Mouse (Mus musculus): ENCODE data around the gene Stk39. TPM values are rescaled to one million over a fixed set of nuclear protein-coding genes. Genes with fewer than 3 reads are reported as not detected.

The Stk39 gene
- total RNA-seq, 1 experiment, result 5.0 TPM

DNA sequence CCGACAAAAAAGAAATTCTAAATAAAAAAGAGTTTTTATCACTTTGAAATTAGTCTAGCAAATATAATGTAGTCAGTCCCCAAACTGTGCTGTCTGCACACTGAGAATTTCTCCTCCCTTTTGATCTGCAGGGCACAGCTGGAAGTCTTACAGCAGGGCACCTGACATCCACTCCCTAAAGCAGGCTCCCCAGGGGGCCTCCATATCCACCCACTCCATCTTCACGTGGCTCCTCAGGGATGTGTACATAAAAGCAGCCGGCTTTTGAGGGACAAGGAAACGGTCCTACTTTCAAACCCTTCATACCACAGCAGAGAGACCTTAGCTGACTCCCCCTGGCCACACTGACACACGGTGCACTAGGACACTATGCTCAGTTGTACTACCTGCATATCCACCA, 180.2 kb downstream of the Stk39 start:
- no peak overlapping the region for H3K4me3 ChIP-seq (ENCODE audit: insufficient read depth in 1 of 2, low read depth in 1 of 2, low read length in 2 of 2, poor library complexity in 1 of 2, severe bottlenecking in 1 of 2)
- in situ Hi-C loops (cut with MboI; ENCODE audit: low sequenced_read_pairs in 2 of 2, unreplicated experiment in 2 of 2), result no loop called here
- no peak overlapping the region for H3K9ac ChIP-seq (ENCODE audit: insufficient read depth, low read depth, low read length, poor library complexity, severe bottlenecking)
- peaks cover 3 to 12% of the 10 kb centered on the region in 2 experiments; a peak in 2 of 4 replicates for H3K4me1 ChIP-seq (ENCODE audit: control insufficient read depth in 2 of 2, insufficient read depth in 2 of 2, low read length in 2 of 2, poor library complexity in 1 of 2)
- peaks cover 2% of the 10 kb centered on the region; the same call in 1 of the 2 replicates for H3K36me3 ChIP-seq (ENCODE audit: control insufficient read depth, insufficient read depth, low read length, poor library complexity, severe bottlenecking)
- DNase-seq (ENCODE audit: low read depth, low spot score), result peak; percentile 31
- no peak overlapping the region for H3K27ac ChIP-seq (ENCODE audit: insufficient read depth, low read depth, low read length, poor library complexity, severe bottlenecking)
- no peaks in the 10 kb centered on the region for H3K9me3 ChIP-seq (ENCODE audit: control insufficient read depth, insufficient read depth, low read depth, low read length)
- TF ChIP-seq CHD2 (IDR thresholded peaks at IDR 0.05; ENCODE audit: low read depth, low read length) (no peak), ZNF384 (IDR thresholded peaks at IDR 0.05; ENCODE audit: low read depth, low read length) (no peak), HCFC1 (IDR thresholded peaks at IDR 0.05; ENCODE audit: borderline replicate concordance, insufficient read depth, low read length) (no peak), MAFK (IDR thresholded peaks at IDR 0.05; ENCODE audit: insufficient read depth, low read depth, low read length) (no peak), ZC3H11A (IDR thresholded peaks at IDR 0.05; ENCODE audit: borderline replicate concordance, low read depth, low read length) (no peak)

DNA sequence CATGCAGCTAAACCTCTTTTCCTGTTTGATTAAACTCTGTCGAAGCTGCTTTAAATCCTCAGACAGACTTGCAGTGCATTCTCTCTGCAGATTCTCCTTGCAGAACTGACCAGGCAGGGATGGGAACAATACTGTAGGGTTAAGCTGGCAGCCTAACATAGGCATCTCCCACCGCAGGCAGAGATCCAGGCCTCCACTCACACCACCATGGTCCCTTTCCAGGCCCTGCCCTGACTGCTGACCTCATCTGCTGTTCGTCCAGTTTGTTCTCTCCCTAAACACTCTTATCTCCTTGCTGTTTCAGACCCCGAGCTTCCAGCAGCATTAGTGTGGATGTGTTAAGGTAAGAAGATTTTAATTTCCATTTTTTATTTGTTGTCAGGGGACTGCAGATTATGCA, 182.1 kb downstream of the Stk39 start:
- peaks cover 2% of the 10 kb centered on the region; the same call in 1 of the 2 replicates for H3K36me3 ChIP-seq (ENCODE audit: control insufficient read depth, insufficient read depth, low read length, poor library complexity, severe bottlenecking)
- DNase-seq (ENCODE audit: low read depth, low spot score), result no peak
- TF ChIP-seq HCFC1 (IDR thresholded peaks at IDR 0.05; ENCODE audit: borderline replicate concordance, insufficient read depth, low read length) (no peak), MAFK (IDR thresholded peaks at IDR 0.05; ENCODE audit: insufficient read depth, low read depth, low read length) (no peak), ZNF384 (IDR thresholded peaks at IDR 0.05; ENCODE audit: low read depth, low read length) (no peak), ZC3H11A (IDR thresholded peaks at IDR 0.05; ENCODE audit: borderline replicate concordance, low read depth, low read length) (no peak), CHD2 (IDR thresholded peaks at IDR 0.05; ENCODE audit: low read depth, low read length) (no peak)

DNA sequence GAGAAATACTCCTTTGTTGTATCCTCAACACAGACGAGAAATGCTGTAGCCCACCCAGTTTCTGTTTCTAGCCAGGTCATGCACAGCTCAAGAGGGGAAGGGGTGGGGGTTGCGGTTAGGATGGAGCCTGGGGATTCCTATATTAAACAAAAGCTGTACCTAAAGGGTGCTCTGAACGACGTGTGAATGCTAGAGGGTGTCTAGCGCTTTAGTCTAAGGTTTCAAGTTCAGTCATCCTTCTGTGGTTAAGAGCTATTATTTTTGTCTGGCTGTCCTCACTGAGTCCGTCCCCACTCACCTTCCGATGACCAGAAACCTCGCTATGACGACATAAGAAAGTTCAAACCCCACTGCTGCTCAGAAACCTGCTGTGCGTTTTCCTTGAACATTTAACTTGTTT, 182.9 kb downstream of the Stk39 start:
- in situ Hi-C loops (cut with MboI; ENCODE audit: low sequenced_read_pairs in 2 of 2, unreplicated experiment in 2 of 2), result no loop called here
- H3K27ac ChIP-seq (ENCODE audit: insufficient read depth, low read depth, low read length, poor library complexity, severe bottlenecking), result no peak overlapping the region
- no peak for TF ChIP-seq CHD2 (IDR thresholded peaks at IDR 0.05; ENCODE audit: low read depth, low read length)
- TF ChIP-seq ZC3H11A (IDR thresholded peaks at IDR 0.05; ENCODE audit: borderline replicate concordance, low read depth, low read length), result no peak
- no peak for TF ChIP-seq ZNF384 (IDR thresholded peaks at IDR 0.05; ENCODE audit: low read depth, low read length)
- TF ChIP-seq HCFC1 (IDR thresholded peaks at IDR 0.05; ENCODE audit: borderline replicate concordance, insufficient read depth, low read length), result no peak
- no peak for TF ChIP-seq MAFK (IDR thresholded peaks at IDR 0.05; ENCODE audit: insufficient read depth, low read depth, low read length)
- H3K9me3 ChIP-seq (ENCODE audit: control insufficient read depth, insufficient read depth, low read depth, low read length), result no peaks in the 10 kb centered on the region
- H3K4me3 ChIP-seq (ENCODE audit: insufficient read depth in 1 of 2, low read depth in 1 of 2, low read length in 2 of 2, poor library complexity in 1 of 2, severe bottlenecking in 1 of 2), result no peak overlapping the region
- H3K36me3 ChIP-seq (ENCODE audit: control insufficient read depth, insufficient read depth, low read length, poor library complexity, severe bottlenecking), result peaks cover 2% of the 10 kb centered on the region; the same call in 1 of the 2 replicates
- H3K9ac ChIP-seq (ENCODE audit: insufficient read depth, low read depth, low read length, poor library complexity, severe bottlenecking), result no peak overlapping the region
- DNase-seq (ENCODE audit: low read depth, low spot score), result no peak
- H3K4me1 ChIP-seq (ENCODE audit: control insufficient read depth in 2 of 2, insufficient read depth in 2 of 2, low read length in 2 of 2, poor library complexity in 1 of 2), result peaks cover 3 to 11% of the 10 kb centered on the region in 2 experiments; a peak in 2 of 4 replicates

More for the DNA sequence above, 182.1 kb downstream of the Stk39 start:
- in situ Hi-C loops (cut with MboI; ENCODE audit: low sequenced_read_pairs in 2 of 2, unreplicated experiment in 2 of 2), result no loop called here
- Histone ChIP-seq H3K4me1 (ENCODE audit: control insufficient read depth in 2 of 2, insufficient read depth in 2 of 2, low read length in 2 of 2, poor library complexity in 1 of 2) (peaks cover 3 to 11% of the 10 kb centered on the region in 2 experiments; a peak in 2 of 4 replicates), H3K9me3 (ENCODE audit: control insufficient read depth, insufficient read depth, low read depth, low read length) (no peaks in the 10 kb centered on the region), H3K4me3 (ENCODE audit: insufficient read depth in 1 of 2, low read depth in 1 of 2, low read length in 2 of 2, poor library complexity in 1 of 2, severe bottlenecking in 1 of 2) (no peak overlapping the region), H3K9ac (ENCODE audit: insufficient read depth, low read depth, low read length, poor library complexity, severe bottlenecking) (no peak overlapping the region), H3K27ac (ENCODE audit: insufficient read depth, low read depth, low read length, poor library complexity, severe bottlenecking) (no peak overlapping the region)

DNA sequence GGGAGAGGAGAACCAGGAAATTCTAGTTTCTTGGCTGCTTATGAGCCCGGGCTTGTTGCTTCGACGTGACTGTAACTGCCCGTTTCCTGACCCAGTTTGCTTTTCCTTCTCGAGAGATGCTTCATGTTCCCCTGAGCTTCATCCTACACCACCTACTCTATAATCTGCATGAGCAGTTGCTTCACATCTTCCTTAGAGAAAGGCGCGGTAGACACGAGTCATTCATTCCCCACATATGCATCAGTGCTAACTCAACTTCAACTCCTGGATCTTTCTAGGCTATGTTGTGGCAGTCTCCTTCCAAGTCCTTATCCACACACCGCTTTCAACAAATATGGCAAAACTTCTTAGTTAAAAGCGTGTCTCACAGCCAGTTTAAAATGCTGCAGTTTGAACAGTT, 184.0 kb downstream of the Stk39 start:
- Histone ChIP-seq H3K27ac (ENCODE audit: insufficient read depth, low read depth, low read length, poor library complexity, severe bottlenecking) (no peak overlapping the region), H3K9me3 (ENCODE audit: control insufficient read depth, insufficient read depth, low read depth, low read length) (no peaks in the 10 kb centered on the region), H3K4me3 (ENCODE audit: insufficient read depth in 1 of 2, low read depth in 1 of 2, low read length in 2 of 2, poor library complexity in 1 of 2, severe bottlenecking in 1 of 2) (no peak overlapping the region), H3K9ac (ENCODE audit: insufficient read depth, low read depth, low read length, poor library complexity, severe bottlenecking) (no peak overlapping the region), H3K4me1 (ENCODE audit: control insufficient read depth in 2 of 2, insufficient read depth in 2 of 2, low read length in 2 of 2, poor library complexity in 1 of 2) (peaks cover 3 to 11% of the 10 kb centered on the region in 2 experiments; a peak in 2 of 4 replicates), H3K36me3 (ENCODE audit: control insufficient read depth, insufficient read depth, low read length, poor library complexity, severe bottlenecking) (no peaks in the 10 kb centered on the region)
- no peak for TF ChIP-seq ZNF384 (IDR thresholded peaks at IDR 0.05; ENCODE audit: low read depth, low read length)
- no peak for TF ChIP-seq HCFC1 (IDR thresholded peaks at IDR 0.05; ENCODE audit: borderline replicate concordance, insufficient read depth, low read length)
- no peak for TF ChIP-seq ZC3H11A (IDR thresholded peaks at IDR 0.05; ENCODE audit: borderline replicate concordance, low read depth, low read length)
- no peak for DNase-seq (ENCODE audit: low read depth, low spot score)
- in situ Hi-C loops (cut with MboI; ENCODE audit: low sequenced_read_pairs in 2 of 2, unreplicated experiment in 2 of 2), result no loop called here

DNA sequence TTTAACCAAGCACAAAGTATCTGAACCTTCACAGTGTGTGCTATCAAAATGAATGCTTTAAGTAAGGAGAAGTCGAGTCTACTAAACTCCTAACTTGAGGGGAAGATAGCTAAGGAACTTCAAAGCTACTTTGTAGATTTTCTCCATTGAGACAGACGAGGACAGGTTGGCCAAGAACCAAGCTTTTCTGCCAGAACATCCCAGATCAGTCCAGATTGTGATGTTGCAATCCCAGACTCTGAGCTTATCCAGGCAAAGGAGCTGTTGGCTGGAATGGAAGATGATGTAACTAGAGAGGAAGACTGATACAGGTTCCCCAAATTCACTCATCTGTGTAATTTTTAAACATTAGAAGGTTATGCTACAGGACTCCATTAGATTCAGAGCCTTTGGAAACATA, 187.7 kb downstream of the Stk39 start:
- Histone ChIP-seq H3K4me3 (ENCODE audit: insufficient read depth in 1 of 2, low read depth in 1 of 2, low read length in 2 of 2, poor library complexity in 1 of 2, severe bottlenecking in 1 of 2) (no peak overlapping the region), H3K4me1 (ENCODE audit: control insufficient read depth in 2 of 2, insufficient read depth in 2 of 2, low read length in 2 of 2, poor library complexity in 1 of 2) (peaks cover 0 to 2% of the 10 kb centered on the region in 2 experiments; a peak in 1 of 4 replicates), H3K36me3 (ENCODE audit: control insufficient read depth, insufficient read depth, low read length, poor library complexity, severe bottlenecking) (no peaks in the 10 kb centered on the region), H3K9me3 (ENCODE audit: control insufficient read depth, insufficient read depth, low read depth, low read length) (no peaks in the 10 kb centered on the region), H3K27ac (ENCODE audit: insufficient read depth, low read depth, low read length, poor library complexity, severe bottlenecking) (no peak overlapping the region), H3K9ac (ENCODE audit: insufficient read depth, low read depth, low read length, poor library complexity, severe bottlenecking) (no peak overlapping the region)
- in situ Hi-C loops (cut with MboI; ENCODE audit: low sequenced_read_pairs in 2 of 2, unreplicated experiment in 2 of 2), result no loop called here
- TF ChIP-seq MAFK (IDR thresholded peaks at IDR 0.05; ENCODE audit: insufficient read depth, low read depth, low read length) (no peak), CHD2 (IDR thresholded peaks at IDR 0.05; ENCODE audit: low read depth, low read length) (no peak), HCFC1 (IDR thresholded peaks at IDR 0.05; ENCODE audit: borderline replicate concordance, insufficient read depth, low read length) (no peak), ZC3H11A (IDR thresholded peaks at IDR 0.05; ENCODE audit: borderline replicate concordance, low read depth, low read length) (no peak), ZNF384 (IDR thresholded peaks at IDR 0.05; ENCODE audit: low read depth, low read length) (no peak)
- DNase-seq (ENCODE audit: low read depth, low spot score), result no peak

All from ES-E14 (cell line).